Mouse (Mus musculus) left cerebral cortex, postnatal 14 days (tissue): ENCODE measurements around the gene Adamtsl3. TPM values are rescaled to one million over a fixed set of nuclear protein-coding genes. Genes with fewer than 3 reads are reported as not detected.
A peak's percentile ranks its signal among the peaks of the same experiment; 100 is the strongest.

Experiments
- DNase-seq, 2 experiments: peaks; one replicate each; pipeline ENCODE4 v3.0.0; 2021 to 2022; ENCODE audit warnings: low spot score in 2 of 2, mixed read lengths in 1 of 2
- intact Hi-C: fragments of 180-260 bp; cut with DNase I; formaldehyde crosslinking; loops from one replicate; pipeline ENCODE4 v1.15.1; 2025
- long read RNA-seq, 2 experiments: library from polyadenylated mRNA; stranded (forward); transcript quantifications; one replicate each; pipeline ENCODE4 v2.0.0; 2021
- total RNA-seq, 2 experiments: library from RNA; stranded (reverse); gene quantifications; 2 replicates each; pipeline ENCODE4 v1.2.3; 2021

Gene Adamtsl3
- 1 to 10 TPM; 2.0 to 2.3 TPM for total RNA-seq
- long read RNA-seq, experiment 1, partial matches to known transcripts = 1 of 2 reads
- long read RNA-seq, experiment 1, other reads (novel, unspliced or antisense) = 1 of 2 reads
- long read RNA-seq, experiment 2 = 0 reads

- intact Hi-C loops = no loop called here
- peak in 1 of 2 experiments; percentile 17 for DNase-seq
Measured at GRCm38 (mm10) chr7:82335211-82336121, at the start of gene Adamtsl3. Gene Adamtsl3, plus strand, starts transcription at chr7:82335694.

- DNase-seq = no peak
- intact Hi-C loops = no loop called here
Measured at GRCm38 (mm10) chr7:82287242-82287641, 48.3 kb upstream of the Adamtsl3 start.

- no peak for DNase-seq
- intact Hi-C loops = no loop called here
Measured at GRCm38 (mm10) chr7:82293441-82293840, 42.1 kb upstream of the Adamtsl3 start.

- intact Hi-C loops = no loop called here
- no peak for DNase-seq
Measured at GRCm38 (mm10) chr7:82294083-82294482, 41.4 kb upstream of the Adamtsl3 start.

GRCm38 (mm10) chr7:82294611-82295010 is 40.9 kb upstream of the Adamtsl3 start:
- DNase-seq = no peak
- intact Hi-C loops = no loop called here

GRCm38 (mm10) chr7:82308398-82308797 is 27.1 kb upstream of the Adamtsl3 start:
- intact Hi-C loops = no loop called here
- DNase-seq = no peak

GRCm38 (mm10) chr7:82318515-82318914 is 17.0 kb upstream of the Adamtsl3 start:
- no peak for DNase-seq
- intact Hi-C loops = no loop called here

- intact Hi-C loops = no loop called here
- no peak for DNase-seq
Measured at GRCm38 (mm10) chr7:82326616-82327015, 8.9 kb upstream of the Adamtsl3 start.

GRCm38 (mm10) chr7:82327201-82327600 is 8.3 kb upstream of the Adamtsl3 start:
- DNase-seq = no peak
- intact Hi-C loops = no loop called here

GRCm38 (mm10) chr7:82327881-82328280 is 7.6 kb upstream of the Adamtsl3 start:
- no peak for DNase-seq
- intact Hi-C loops = no loop called here

GRCm38 (mm10) chr7:82329831-82330230 is 5.7 kb upstream of the Adamtsl3 start:
- intact Hi-C loops = no loop called here
- no peak for DNase-seq

GRCm38 (mm10) chr7:82330860-82331259 is 4.6 kb upstream of the Adamtsl3 start:
- DNase-seq = no peak
- intact Hi-C loops = no loop called here

- intact Hi-C loops = no loop called here
- no peak for DNase-seq
Measured at GRCm38 (mm10) chr7:82334000-82334399, 1.5 kb upstream of the Adamtsl3 start.

GRCm38 (mm10) chr7:82336132-82336531 is 638 bp downstream of the Adamtsl3 start:
- intact Hi-C loops = no loop called here
- DNase-seq = no peak

GRCm38 (mm10) chr7:82338121-82338520 is 2.6 kb downstream of the Adamtsl3 start:
- intact Hi-C loops = no loop called here
- DNase-seq = no peak

GRCm38 (mm10) chr7:82338532-82338931 is 3.0 kb downstream of the Adamtsl3 start:
- no peak for DNase-seq
- intact Hi-C loops = no loop called here

- DNase-seq = no peak
- intact Hi-C loops = no loop called here
Measured at GRCm38 (mm10) chr7:82339214-82339613, 3.7 kb downstream of the Adamtsl3 start.

- no peak for DNase-seq
- intact Hi-C loops = no loop called here
Measured at GRCm38 (mm10) chr7:82341476-82341875, 6.0 kb downstream of the Adamtsl3 start.

- no peak for DNase-seq
- intact Hi-C loops = no loop called here
Measured at GRCm38 (mm10) chr7:82346706-82347105, 11.2 kb downstream of the Adamtsl3 start.

- DNase-seq = no peak
- intact Hi-C loops = no loop called here
Measured at GRCm38 (mm10) chr7:82349796-82350195, 14.3 kb downstream of the Adamtsl3 start.

- intact Hi-C loops = no loop called here
Measured at GRCm38 (mm10) chr7:82350421-82350820, 14.9 kb downstream of the Adamtsl3 start.

More at GRCm38 (mm10) chr7:82350421-82350820, 14.9 kb downstream of the Adamtsl3 start:
- DNase-seq = no peak
